Mouse (Mus musculus): Measurements from ENCODE around the gene Sirt3. TPM values are rescaled to one million over a fixed set of nuclear protein-coding genes. Genes with fewer than 3 reads are reported as not detected.

Gene Sirt3
- polyA plus RNA-seq, 2 experiments, result 14.0 to 14.7 TPM

GRCm38 (mm10) chr7:140856785-140857549, 25.1 kb downstream of the Sirt3 start, which contains the start of gene Ric8a:
Gene Ric8a (plus strand): TSS chr7:140856957.
- Histone ChIP-seq H3K9ac (replicated peaks) (peak within 1 kb of the TSS; percentile 85), H3K9me3 (ENCODE audit: control insufficient read depth, low read length) (no peaks in the 10 kb centered on the region), H3K27me3 (ENCODE audit: control insufficient read depth, insufficient read depth, low read length) (no peaks in the 10 kb centered on the region), H3K4me3 (ENCODE audit: insufficient read depth in 1 of 2, low read depth in 2 of 2, low read length in 2 of 2) (peak within 1 kb of the TSS; percentile 83 to 93), H3K4me2 (ENCODE audit: low read depth) (peak within 1 kb of the TSS; percentile 86), H3K4me1 (replicated peaks; ENCODE audit: control insufficient read depth in 2 of 2, insufficient read depth in 2 of 2, low read length in 1 of 2) (peaks cover 11 to 17% of the 10 kb centered on the region in 2 experiments), H3K27ac (peak within 1 kb of the TSS; percentile 91), H3K36me3 (replicated peaks; ENCODE audit: control insufficient read depth, insufficient read depth, low read depth) (peaks cover 32% of the 10 kb centered on the region)
- peak; percentile 80 for ATAC-seq (ENCODE audit: insufficient read depth)
- no peak for TF ChIP-seq EP300 (IDR thresholded peaks at IDR 0.05; ENCODE audit: low read depth)
- under 1% methylated on average over 50 of the region's 50 CpGs for WGBS (ENCODE audit: insufficient replicate concordance)
- DNase-seq (ENCODE audit: low read depth in 3 of 3, low spot score in 3 of 3), result peak; percentile 74 to 82 (median 75)

- peak; percentile 75 for ATAC-seq (ENCODE audit: insufficient read depth)
- Histone ChIP-seq H3K9me3 (ENCODE audit: control insufficient read depth, low read length) (no peaks in the 10 kb centered on the region), H3K4me2 (ENCODE audit: low read depth) (peak within 1 kb of the TSS; percentile 86), H3K4me1 (replicated peaks; ENCODE audit: control insufficient read depth in 2 of 2, insufficient read depth in 2 of 2, low read length in 1 of 2) (peaks cover 11 to 17% of the 10 kb centered on the region in 2 experiments), H3K4me3 (ENCODE audit: insufficient read depth in 1 of 2, low read depth in 2 of 2, low read length in 2 of 2) (peak within 1 kb of the TSS; percentile 83 to 93), H3K9ac (replicated peaks) (peak within 1 kb of the TSS; percentile 85), H3K27me3 (ENCODE audit: control insufficient read depth, insufficient read depth, low read length) (no peaks in the 10 kb centered on the region), H3K27ac (peak within 1 kb of the TSS; percentile 91), H3K36me3 (replicated peaks; ENCODE audit: control insufficient read depth, insufficient read depth, low read depth) (peaks cover 27% of the 10 kb centered on the region)
- peak; percentile 80 to 86 (median 81) for DNase-seq (ENCODE audit: low read depth in 3 of 3, low spot score in 3 of 3)
- under 1% methylated on average over 51 of the region's 51 CpGs for WGBS (ENCODE audit: insufficient replicate concordance)
- TF ChIP-seq EP300 (IDR thresholded peaks at IDR 0.05; ENCODE audit: low read depth) (no peak; the same call in 1 of the 2 replicates), CTCF (IDR thresholded peaks at IDR 0.05; ENCODE audit: low read depth) (no peak; the same call in 1 of the 2 replicates)
Measured at GRCm38 (mm10) chr7:140855860-140856784, 26.0 kb downstream of the Sirt3 start, which contains the start of gene Gm45785. Gene Gm45785 (minus strand): TSS chr7:140856331.

GRCm38 (mm10) chr7:140855181-140855580, 26.9 kb downstream of the Sirt3 start:
- H3K9ac ChIP-seq (replicated peaks), result peak overlapping the region; percentile 85
- H3K9me3 ChIP-seq (ENCODE audit: control insufficient read depth, low read length), result no peaks in the 10 kb centered on the region
- no peak for ATAC-seq (ENCODE audit: insufficient read depth)
- H3K27ac ChIP-seq, result peak overlapping the region; percentile 91
- peak overlapping the region; percentile 83 to 93 for H3K4me3 ChIP-seq (ENCODE audit: insufficient read depth in 1 of 2, low read depth in 2 of 2, low read length in 2 of 2)
- H3K4me2 ChIP-seq (ENCODE audit: low read depth), result peak overlapping the region; percentile 86
- H3K27me3 ChIP-seq (ENCODE audit: control insufficient read depth, insufficient read depth, low read length), result no peaks in the 10 kb centered on the region
- no peak for DNase-seq (ENCODE audit: low read depth in 3 of 3, low spot score in 3 of 3)
- TF ChIP-seq EP300 (IDR thresholded peaks at IDR 0.05; ENCODE audit: low read depth) (no peak), CTCF (IDR thresholded peaks at IDR 0.05; ENCODE audit: low read depth) (no peak)
- H3K36me3 ChIP-seq (replicated peaks; ENCODE audit: control insufficient read depth, insufficient read depth, low read depth), result peaks cover 27% of the 10 kb centered on the region
- WGBS (ENCODE audit: insufficient replicate concordance), result 61% methylated on average over 9 of the region's 9 CpGs
- H3K4me1 ChIP-seq (replicated peaks; ENCODE audit: control insufficient read depth in 2 of 2, insufficient read depth in 2 of 2, low read length in 1 of 2), result peaks cover 11 to 17% of the 10 kb centered on the region in 2 experiments

GRCm38 (mm10) chr7:140854483-140854882, 27.6 kb downstream of the Sirt3 start:
- DNase-seq (ENCODE audit: low read depth in 3 of 3, low spot score in 3 of 3) (no peak), ATAC-seq (ENCODE audit: insufficient read depth) (no peak)
- WGBS (ENCODE audit: insufficient replicate concordance), result 88% methylated on average over 18 of the region's 18 CpGs
- no peaks in the 10 kb centered on the region for H3K9me3 ChIP-seq (ENCODE audit: control insufficient read depth, low read length)
- H3K27ac ChIP-seq, result no peak overlapping the region
- H3K4me1 ChIP-seq (replicated peaks; ENCODE audit: control insufficient read depth in 2 of 2, insufficient read depth in 2 of 2, low read length in 1 of 2), result peaks cover 11 to 17% of the 10 kb centered on the region in 2 experiments
- no peak for TF ChIP-seq CTCF (IDR thresholded peaks at IDR 0.05; ENCODE audit: low read depth)
- no peak for TF ChIP-seq EP300 (IDR thresholded peaks at IDR 0.05; ENCODE audit: low read depth)
- no peaks in the 10 kb centered on the region for H3K27me3 ChIP-seq (ENCODE audit: control insufficient read depth, insufficient read depth, low read length)
- peaks cover 27% of the 10 kb centered on the region for H3K36me3 ChIP-seq (replicated peaks; ENCODE audit: control insufficient read depth, insufficient read depth, low read depth)
- H3K9ac ChIP-seq (replicated peaks), result no peak overlapping the region
- peak overlapping the region; percentile 86 for H3K4me2 ChIP-seq (ENCODE audit: low read depth)
- H3K4me3 ChIP-seq (ENCODE audit: insufficient read depth in 1 of 2, low read depth in 2 of 2, low read length in 2 of 2), result no peak overlapping the region
